Mouse (Mus musculus) heart, embryonic 11.5 days (tissue): Measurements from ENCODE around the gene D1Ertd622e. TPM values are rescaled to one million over a fixed set of nuclear protein-coding genes. Genes with fewer than 3 reads are reported as not detected.

Experiments
- ATAC-seq: fragments of 200-750 bp; cut with Nextera tagmentation; replicated peaks from 2 replicates; pipeline ENCODE4 v1.8.0; 2017; ENCODE audit warnings: moderate library complexity; ENCODE audit not compliant: insufficient number of reproducible peaks, low FRiP score, low TSS enrichment
- H3K27ac ChIP-seq: fragments of 300-500 bp; sonication (generic); 2 replicates; pipeline ENCODE4 v1.5.1; 2014; ENCODE audit warnings: mild to moderate bottlenecking, low read depth, low read length
- H3K27me3 ChIP-seq: fragments of 300-500 bp; sonication (generic); 2 replicates; pipeline ENCODE4 v1.6.1; 2014; ENCODE audit warnings: mild to moderate bottlenecking, low read length, mixed read lengths; ENCODE audit not compliant: control insufficient read depth, insufficient read depth
- H3K36me3 ChIP-seq: fragments of 300-500 bp; sonication (generic); 2 replicates; pipeline ENCODE4 v1.6.1; 2014; ENCODE audit warnings: mild to moderate bottlenecking, low read length, moderate library complexity, mixed read lengths; ENCODE audit not compliant: control insufficient read depth, insufficient read depth
- H3K4me1 ChIP-seq: fragments of 300-500 bp; sonication (generic); 2 replicates; pipeline ENCODE4 v1.6.1; 2014; ENCODE audit warnings: low read length; ENCODE audit not compliant: control insufficient read depth, insufficient read depth
- H3K4me2 ChIP-seq: fragments of 300-500 bp; sonication (generic); 2 replicates; pipeline ENCODE4 v1.6.1; 2014; ENCODE audit warnings: mild to moderate bottlenecking, moderate library complexity
- H3K4me3 ChIP-seq: fragments of 300-500 bp; sonication (generic); 2 replicates; pipeline ENCODE4 v1.5.1; 2014; ENCODE audit warnings: low read depth, low read length
- H3K9ac ChIP-seq: fragments of 300-500 bp; sonication (generic); 2 replicates; pipeline ENCODE4 v1.6.1; 2014; ENCODE audit warnings: mild to moderate bottlenecking, low read depth, low read length, moderate library complexity
- H3K9me3 ChIP-seq: fragments of 300-500 bp; sonication (generic); replicated peaks from 2 replicates; pipeline ENCODE4 v1.6.1; 2016; ENCODE audit warnings: low read length; ENCODE audit not compliant: control insufficient read depth
- WGBS: fragments of 180-500 bp; shearing (Covaris S2); extraction: QIAGEN DNeasy Blood & Tissue Kit; methylation state at CpG from one replicate; pipeline ENCODE4 v1.1.7; 2014; ENCODE audit not compliant: insufficient replicate concordance; 5-methylcytosine and 5-hydroxymethylcytosine counted together
- polyA plus RNA-seq: library from polyadenylated mRNA; unstranded; fragments of >200 nt; fragmentation: Nextera tagmentation; extraction: Ambion mirVana; gene quantifications from 2 replicates; pipeline ENCODE4 v1.2.1, GENCODE M21; 2014

D1Ertd622e gene
- polyA plus RNA-seq, 1 experiment from 2014 or later = 11.3 TPM

GRCm38 (mm10) chr1:97657201-97657600 lies 4.7 kb downstream of the D1Ertd622e start:
- H3K4me3 ChIP-seq = no peak overlapping the region
- no peak overlapping the region for H3K4me2 ChIP-seq
- no peaks in the 10 kb centered on the region for H3K27me3 ChIP-seq
- WGBS = 72% methylated on average over 2 of the region's 2 CpGs
- H3K36me3 ChIP-seq = no peaks in the 10 kb centered on the region
- H3K4me1 ChIP-seq = no peaks in the 10 kb centered on the region
- H3K9me3 ChIP-seq = no peaks in the 10 kb centered on the region
- ATAC-seq = no peak
- no peak overlapping the region for H3K9ac ChIP-seq
- H3K27ac ChIP-seq = no peak overlapping the region

- Histone ChIP-seq H3K9me3 (no peaks in the 10 kb centered on the region), H3K27me3 (no peaks in the 10 kb centered on the region), H3K4me1 (no peaks in the 10 kb centered on the region), H3K27ac (no peak overlapping the region), H3K4me3 (no peak overlapping the region), H3K4me2 (no peak overlapping the region), H3K9ac (no peak overlapping the region), H3K36me3 (no peaks in the 10 kb centered on the region)
- no peak for ATAC-seq
- WGBS = 91% methylated on average over 6 of the region's 6 CpGs
These were observed 7.4 kb downstream of the D1Ertd622e start for GRCm38 (mm10) chr1:97654397-97654975.

GRCm38 (mm10) chr1:97650553-97651123 lies 11.2 kb downstream of the D1Ertd622e start:
- no peak for ATAC-seq
- no peak overlapping the region for H3K4me3 ChIP-seq
- 65% methylated on average over 3 of the region's 3 CpGs for WGBS

GRCm38 (mm10) chr1:97650072-97650471 lies 11.8 kb downstream of the D1Ertd622e start:
- no peaks in the 10 kb centered on the region for H3K36me3 ChIP-seq
- H3K27ac ChIP-seq = no peak overlapping the region
- H3K4me1 ChIP-seq = no peaks in the 10 kb centered on the region
- no peaks in the 10 kb centered on the region for H3K27me3 ChIP-seq
- no peak overlapping the region for H3K4me3 ChIP-seq
- no peaks in the 10 kb centered on the region for H3K9me3 ChIP-seq
- no peak overlapping the region for H3K9ac ChIP-seq
- WGBS = 53% methylated on average over 6 of the region's 6 CpGs
- 0 out of 2 replicates have a peak, but pooled peaks have one; percentile 59 for ATAC-seq
- H3K4me2 ChIP-seq = no peak overlapping the region

More at GRCm38 (mm10) chr1:97650553-97651123, 11.2 kb downstream of the D1Ertd622e start:
- Histone ChIP-seq H3K36me3 (no peaks in the 10 kb centered on the region), H3K9ac (no peak overlapping the region), H3K27me3 (no peaks in the 10 kb centered on the region), H3K9me3 (no peaks in the 10 kb centered on the region), H3K4me2 (no peak overlapping the region), H3K27ac (no peak overlapping the region), H3K4me1 (no peaks in the 10 kb centered on the region)

GRCm38 (mm10) chr1:97647037-97647436 lies 14.8 kb downstream of the D1Ertd622e start:
- Histone ChIP-seq H3K4me3 (no peak overlapping the region), H3K27ac (no peak overlapping the region), H3K27me3 (no peaks in the 10 kb centered on the region), H3K36me3 (no peaks in the 10 kb centered on the region), H3K4me1 (no peaks in the 10 kb centered on the region), H3K9me3 (no peaks in the 10 kb centered on the region), H3K4me2 (no peak overlapping the region), H3K9ac (no peak overlapping the region)
- 89% methylated on average over 1 of the region's 1 CpGs for WGBS
- no peak for ATAC-seq

- H3K4me3 ChIP-seq = no peak overlapping the region
- 85% methylated on average over 8 of the region's 8 CpGs for WGBS
These were observed 27.8 kb downstream of the D1Ertd622e start for GRCm38 (mm10) chr1:97634104-97634503.

GRCm38 (mm10) chr1:97632545-97633256 lies 29.2 kb downstream of the D1Ertd622e start:
- no peak for ATAC-seq
- no peaks in the 10 kb centered on the region for H3K4me1 ChIP-seq
- H3K27me3 ChIP-seq = no peaks in the 10 kb centered on the region
- no peak overlapping the region for H3K9ac ChIP-seq
- H3K4me2 ChIP-seq = no peak overlapping the region
- H3K27ac ChIP-seq = no peak overlapping the region
- H3K9me3 ChIP-seq = no peaks in the 10 kb centered on the region
- no peak overlapping the region for H3K4me3 ChIP-seq
- WGBS = 79% methylated on average over 11 of the region's 11 CpGs
- H3K36me3 ChIP-seq = no peaks in the 10 kb centered on the region

More at GRCm38 (mm10) chr1:97634104-97634503, 27.8 kb downstream of the D1Ertd622e start:
- Histone ChIP-seq H3K9ac (no peak overlapping the region), H3K9me3 (no peaks in the 10 kb centered on the region), H3K27me3 (no peaks in the 10 kb centered on the region), H3K27ac (no peak overlapping the region), H3K4me1 (no peaks in the 10 kb centered on the region), H3K36me3 (no peaks in the 10 kb centered on the region), H3K4me2 (no peak overlapping the region)
- no peak for ATAC-seq

- Histone ChIP-seq H3K4me1 (no peaks in the 10 kb centered on the region), H3K9ac (no peak overlapping the region), H3K4me2 (no peak overlapping the region), H3K27ac (no peak overlapping the region), H3K4me3 (no peak overlapping the region), H3K36me3 (no peaks in the 10 kb centered on the region), H3K27me3 (no peaks in the 10 kb centered on the region), H3K9me3 (no peaks in the 10 kb centered on the region)
- ATAC-seq = no peak
- WGBS = 75% methylated on average over 5 of the region's 5 CpGs
These were observed 29.9 kb downstream of the D1Ertd622e start for GRCm38 (mm10) chr1:97631843-97632470.
